8 mouse cellular contexts compared by ENCODE assay signal in the genomic region with DNA sequence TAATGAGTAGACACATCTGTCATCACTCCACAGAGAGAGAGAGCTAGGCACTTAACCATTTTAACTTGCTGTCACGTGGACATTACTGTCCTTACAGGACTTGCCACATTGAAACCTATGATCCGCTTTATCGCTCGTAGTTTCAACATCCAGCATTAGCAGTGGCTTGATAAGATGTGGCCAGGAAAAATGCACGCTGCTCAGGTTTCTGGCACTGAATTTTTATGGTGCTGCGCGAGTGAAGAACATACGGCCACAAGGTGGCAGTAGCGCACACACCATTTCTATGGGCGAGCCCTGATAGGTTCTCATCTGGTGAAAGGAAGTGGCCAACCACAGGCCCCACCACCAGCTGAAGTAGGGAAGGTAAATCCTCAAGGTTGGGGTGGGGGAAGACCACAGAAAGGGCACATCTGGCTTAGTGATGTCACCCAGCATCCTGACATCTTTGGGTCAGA. TPM values are rescaled to one million over a fixed set of nuclear protein-coding genes. Genes with fewer than 3 reads are reported as not detected.
DNase-seq lines count a peak whose midpoint lies in the region; ATAC-seq lines count a peak whose summit lies in the region.

No protein-coding gene starts in this region.

- H3K36me3 ChIP-seq in hindbrain, embryonic 12.5 days: peaks cover 16% of the 10 kb centered on the region

- H3K9me3 ChIP-seq in hindbrain, embryonic 12.5 days (replicated peaks): no peaks in the 10 kb centered on the region

- H3K27ac ChIP-seq in hindbrain, embryonic 12.5 days: no peak overlapping the region

- H3K4me1 ChIP-seq in hindbrain, embryonic 12.5 days: peaks cover 6% of the 10 kb centered on the region; the same call in 1 of the 2 replicates

- no peak overlapping the region for H3K9ac ChIP-seq in hindbrain, embryonic 12.5 days

- peak; percentile 83 for DNase-seq in MEL-GATA-1-ER (ENCODE audit: extremely low read depth, low read depth)
- peak; percentile 85 for DNase-seq in cerebellum, adult 9-10 months
- peak; percentile 56 to 80 for DNase-seq in frontal cortex, postnatal 10 days (ENCODE audit: low spot score in 2 of 2)
- peak; percentile 76 to 84 for DNase-seq in layer of hippocampus, postnatal 14 days (ENCODE audit: low spot score in 2 of 2)
- DNase-seq in lung, postnatal 14 days: peak; percentile 94
- peak; percentile 61 for DNase-seq in retina, adult 2 months (ENCODE audit: low read depth, low spot score)
- peak; percentile 94 for DNase-seq in thymus, postnatal 25 days

- no peaks in the 10 kb centered on the region for H3K27me3 ChIP-seq in hindbrain, embryonic 12.5 days

- H3K4me3 ChIP-seq in hindbrain, embryonic 12.5 days: no peak overlapping the region

- H3K4me2 ChIP-seq in hindbrain, embryonic 12.5 days (replicated peaks): no peak overlapping the region

- 12% methylated on average over 10 of the region's 10 CpGs for WGBS in hindbrain, embryonic 12.5 days

- ATAC-seq in hindbrain, embryonic 12.5 days (ENCODE audit: low FRiP score): peak; percentile 76

RNA-seq across cellular contexts. Expression of gene Cisd2, which starts 21.5 kb away (rescaled TPM):
- 77.1 and 82.5 TPM in 2 replicates for polyA plus RNA-seq in hindbrain, embryonic 12.5 days (2016; fragmentation: Nextera tagmentation; extraction: Ambion mirVana)
- 10 to 100 TPM; 34.5 to 38.2 TPM for total RNA-seq in layer of hippocampus, postnatal 14 days (2021)

RNA-seq across cellular contexts. Expression of gene Ube2d3, which starts 35.7 kb away (rescaled TPM):
- polyA plus RNA-seq in hindbrain, embryonic 12.5 days (2016; fragmentation: Nextera tagmentation; extraction: Ambion mirVana): 469 and 495 TPM in 2 replicates
- total RNA-seq in layer of hippocampus, postnatal 14 days (2021): 100 to 1,000 TPM; 246 to 248 TPM

RNA-seq across cellular contexts. Expression of gene Slc9b1, which starts 54.4 kb away (rescaled TPM):
- polyA plus RNA-seq in hindbrain, embryonic 12.5 days (2016; fragmentation: Nextera tagmentation; extraction: Ambion mirVana): not detected in 2 replicates
- under 1 TPM; 0.16 to 0.43 TPM for total RNA-seq in layer of hippocampus, postnatal 14 days (2021)
